Mouse (Mus musculus) hindbrain, embryonic 12.5 days (tissue): ENCODE results near the gene Txn2. TPM values are rescaled to one million over a fixed set of nuclear protein-coding genes. Genes with fewer than 3 reads are reported as not detected.

Experiments
- ATAC-seq: fragments of 200-750 bp; cut with Nextera tagmentation; 2 replicates; pipeline ENCODE4 v1.8.0; 2017; ENCODE audit warnings: moderate TSS enrichment; ENCODE audit not compliant: low FRiP score
- H3K27ac ChIP-seq: fragments of 300-500 bp; sonication (generic); 2 replicates; pipeline ENCODE4 v1.5.1; 2016; ENCODE audit warnings: mild to moderate bottlenecking
- H3K27me3 ChIP-seq: fragments of 300-500 bp; sonication (generic); 2 replicates; pipeline ENCODE4 v1.6.1; 2016; ENCODE audit warnings: mild to moderate bottlenecking
- H3K36me3 ChIP-seq: fragments of 300-500 bp; sonication (generic); 2 replicates; pipeline ENCODE4 v1.6.1; 2016; ENCODE audit warnings: mild to moderate bottlenecking
- H3K4me1 ChIP-seq: fragments of 300-500 bp; sonication (generic); 2 replicates; pipeline ENCODE4 v1.6.1; 2016
- H3K4me2 ChIP-seq: fragments of 300-500 bp; sonication (generic); replicated peaks from 2 replicates; pipeline ENCODE4 v1.6.1; 2016; ENCODE audit warnings: mild to moderate bottlenecking
- H3K4me3 ChIP-seq: fragments of 300-500 bp; sonication (generic); 2 replicates; pipeline ENCODE4 v1.5.1; 2016; ENCODE audit warnings: mild to moderate bottlenecking
- H3K9ac ChIP-seq: fragments of 300-500 bp; sonication (generic); 2 replicates; pipeline ENCODE4 v1.6.1; 2016; ENCODE audit warnings: mild to moderate bottlenecking, moderate library complexity
- H3K9me3 ChIP-seq: fragments of 300-500 bp; sonication (generic); replicated peaks from 2 replicates; pipeline ENCODE4 v1.6.1; 2016; ENCODE audit warnings: mild to moderate bottlenecking
- WGBS: fragments of 180-500 bp; shearing (Covaris S2); methylation state at CpG from one replicate; pipeline ENCODE4 v1.1.7; 2016; 5-methylcytosine and 5-hydroxymethylcytosine counted together
- polyA plus RNA-seq: library from polyadenylated mRNA; unstranded; fragments of >200 nt; fragmentation: Nextera tagmentation; extraction: Ambion mirVana; gene quantifications from 2 replicates; pipeline ENCODE4 v1.2.1, GENCODE M21; 2016

The Txn2 gene
- polyA plus RNA-seq, 1 experiment from 2014 or later: 206 TPM

- ATAC-seq: no peak
- Histone ChIP-seq H3K4me2 (no peak overlapping the region), H3K4me1 (peaks cover 7% of the 10 kb centered on the region), H3K36me3 (no peaks in the 10 kb centered on the region), H3K27ac (no peak overlapping the region), H3K4me3 (no peak overlapping the region), H3K9ac (no peak overlapping the region), H3K27me3 (no peaks in the 10 kb centered on the region), H3K9me3 (no peaks in the 10 kb centered on the region)
- WGBS: 38% methylated on average over 11 of the region's 11 CpGs
Measured at GRCm38 (mm10) chr15:77866583-77867220, 62.1 kb downstream of the Txn2 start.

Other genes with a start within 250 kb of the Txn2 start
- gene Apol7e, start 230.1 kb downstream of the Txn2 start, polyA plus RNA-seq: not detected in 2 replicates
- not detected in 2 replicates for gene Apol9b, start 200.0 kb downstream of the Txn2 start, polyA plus RNA-seq
- 0.22 and 0.47 TPM in 2 replicates for gene Apol8, start 172.0 kb downstream of the Txn2 start, polyA plus RNA-seq
- gene Myh9, start 86.8 kb downstream of the Txn2 start, polyA plus RNA-seq: 32.0 and 33.5 TPM in 2 replicates
- gene Foxred2, start 27.7 kb upstream of the Txn2 start, polyA plus RNA-seq: 4.9 and 5.6 TPM in 2 replicates
- 194 and 202 TPM in 2 replicates for gene Eif3d, start 41.8 kb upstream of the Txn2 start, polyA plus RNA-seq
- 4.2 and 4.6 TPM in 2 replicates for gene Cacng2, start 191.0 kb upstream of the Txn2 start, polyA plus RNA-seq
- gene Ift27, start 245.1 kb upstream of the Txn2 start, polyA plus RNA-seq: 87.8 and 99.9 TPM in 2 replicates